Mouse (Mus musculus) lung, postnatal 0 days (tissue): ENCODE measurements at regions not wholly inside any gene's neighbourhood (a gene's known extent, or its start where the extent isn't known, plus 50 kb on each side); places are given as distances from the start of the nearest gene placed in this dataset.

ENCODE experiments used
- ATAC-seq: fragments of 200-750 bp; cut with Nextera tagmentation; 2 replicates; pipeline ENCODE4 v1.8.0; 2017; ENCODE audit warnings: moderate library complexity
- DNase-seq: peaks from one replicate; pipeline ENCODE4 v3.0.0-alpha.2; 2016; ENCODE audit warnings: low spot score
- H3K27ac ChIP-seq: fragments of 300-500 bp; sonication (generic); 2 replicates; pipeline ENCODE4 v1.5.1; 2014; ENCODE audit warnings: antibody characterized with exemption, mild to moderate bottlenecking, low read length, mixed read lengths
- H3K27me3 ChIP-seq: fragments of 300-500 bp; sonication (generic); replicated peaks from 2 replicates; pipeline ENCODE4 v1.6.1; 2014; ENCODE audit warnings: low read length, mixed read lengths; ENCODE audit not compliant: insufficient read depth
- H3K36me3 ChIP-seq: fragments of 300-500 bp; sonication (generic); 2 replicates; pipeline ENCODE4 v1.6.1; 2014; ENCODE audit warnings: low read length, mixed read lengths; ENCODE audit not compliant: insufficient read depth
- H3K4me1 ChIP-seq: fragments of 300-500 bp; sonication (generic); 2 replicates; pipeline ENCODE4 v1.6.1; 2014; ENCODE audit warnings: antibody characterized with exemption, low read depth, low read length, mixed read lengths; ENCODE audit not compliant: insufficient read depth
- H3K4me2 ChIP-seq: fragments of 300-500 bp; sonication (generic); replicated peaks from 2 replicates; pipeline ENCODE4 v1.6.1; 2014; ENCODE audit warnings: low read depth, mild to moderate bottlenecking, low read length, moderate library complexity, mixed read lengths
- H3K4me3 ChIP-seq: fragments of 300-500 bp; sonication (generic); 2 replicates; pipeline ENCODE4 v1.5.1; 2014; ENCODE audit warnings: low read depth, low read length
- H3K9ac ChIP-seq: fragments of 300-500 bp; sonication (generic); replicated peaks from 2 replicates; pipeline ENCODE4 v1.6.1; 2014; ENCODE audit warnings: low read depth, mild to moderate bottlenecking
- H3K9me3 ChIP-seq: fragments of 300-500 bp; sonication (generic); 2 replicates; pipeline ENCODE4 v1.6.1; 2016; ENCODE audit warnings: low read length, mixed read lengths
- CTCF ChIP-seq: IDR thresholded peaks from 2 replicates; pipeline ENCODE4 v1.5.1; 2016; ENCODE audit warnings: antibody characterized with exemption, mild to moderate bottlenecking
- EP300 ChIP-seq: IDR thresholded peaks from 2 replicates; pipeline ENCODE4 v1.6.1; 2016; ENCODE audit warnings: antibody characterized with exemption, mild to moderate bottlenecking, control low read depth
- WGBS: fragments of 180-500 bp; shearing (Covaris S2); extraction: QIAGEN DNeasy Blood & Tissue Kit; methylation state at CpG from one replicate; pipeline ENCODE4 v1.1.7; 2014; 5-methylcytosine and 5-hydroxymethylcytosine counted together

- ATAC-seq (no peak), DNase-seq (peak; percentile 13)
- H3K36me3 ChIP-seq: no peaks in the 10 kb centered on the region
- H3K27ac ChIP-seq: no peak overlapping the region
- no peak overlapping the region for H3K4me2 ChIP-seq
- no peaks in the 10 kb centered on the region for H3K27me3 ChIP-seq
- no peak overlapping the region for H3K9ac ChIP-seq
- H3K4me3 ChIP-seq: no peak overlapping the region
- H3K4me1 ChIP-seq: no peaks in the 10 kb centered on the region
- TF ChIP-seq CTCF (no peak), EP300 (no peak)
- H3K9me3 ChIP-seq: no peaks in the 10 kb centered on the region
- 54% methylated on average over 3 of the region's 3 CpGs for WGBS
Observed at GRCm38 (mm10) chr8:128148351-128148942, 210.0 kb upstream of the Nrp1 start.

GRCm38 (mm10) chr8:128155604-128156003, 202.8 kb upstream of the Nrp1 start:
- no peak overlapping the region for H3K4me2 ChIP-seq
- no peak overlapping the region for H3K9ac ChIP-seq
- DNase-seq (no peak), ATAC-seq (no peak)
- TF ChIP-seq CTCF (no peak), EP300 (no peak)
- no peaks in the 10 kb centered on the region for H3K9me3 ChIP-seq
- no peaks in the 10 kb centered on the region for H3K27me3 ChIP-seq
- H3K27ac ChIP-seq: no peak overlapping the region
- H3K4me1 ChIP-seq: no peaks in the 10 kb centered on the region
- no peak overlapping the region for H3K4me3 ChIP-seq
- no peaks in the 10 kb centered on the region for H3K36me3 ChIP-seq

- no peak overlapping the region for H3K4me3 ChIP-seq
- H3K27me3 ChIP-seq: no peaks in the 10 kb centered on the region
- DNase-seq: no peak
- no peaks in the 10 kb centered on the region for H3K9me3 ChIP-seq
- no peaks in the 10 kb centered on the region for H3K4me1 ChIP-seq
- ATAC-seq: no peak
- H3K27ac ChIP-seq: no peak overlapping the region
- 40% methylated on average over 3 of the region's 3 CpGs for WGBS
- no peak for TF ChIP-seq EP300
- TF ChIP-seq CTCF: no peak
- H3K9ac ChIP-seq: no peak overlapping the region
- H3K36me3 ChIP-seq: no peaks in the 10 kb centered on the region
- no peak overlapping the region for H3K4me2 ChIP-seq
Observed at GRCm38 (mm10) chr8:128156221-128156620, 202.2 kb upstream of the Nrp1 start.

GRCm38 (mm10) chr8:128162857-128163256, 195.5 kb upstream of the Nrp1 start:
- no peaks in the 10 kb centered on the region for H3K27me3 ChIP-seq
- TF ChIP-seq EP300: no peak

GRCm38 (mm10) chr8:128164976-128165375, 193.4 kb upstream of the Nrp1 start:
- 85% methylated on average over 5 of the region's 5 CpGs for WGBS
- H3K9ac ChIP-seq: no peak overlapping the region
- H3K9me3 ChIP-seq: no peaks in the 10 kb centered on the region
- H3K27ac ChIP-seq: no peak overlapping the region
- no peak for DNase-seq
- no peaks in the 10 kb centered on the region for H3K4me1 ChIP-seq
- H3K27me3 ChIP-seq: no peaks in the 10 kb centered on the region
- no peak overlapping the region for H3K4me3 ChIP-seq
- no peak for ATAC-seq
- no peak overlapping the region for H3K4me2 ChIP-seq
- no peaks in the 10 kb centered on the region for H3K36me3 ChIP-seq
- TF ChIP-seq EP300 (no peak), CTCF (no peak)

More at GRCm38 (mm10) chr8:128162857-128163256, 195.5 kb upstream of the Nrp1 start:
- Histone ChIP-seq H3K9me3 (no peaks in the 10 kb centered on the region), H3K4me3 (no peak overlapping the region), H3K4me1 (no peaks in the 10 kb centered on the region), H3K9ac (no peak overlapping the region), H3K36me3 (no peaks in the 10 kb centered on the region), H3K4me2 (no peak overlapping the region), H3K27ac (no peak overlapping the region)
- ATAC-seq (no peak), DNase-seq (no peak)

- Histone ChIP-seq H3K9me3 (no peaks in the 10 kb centered on the region), H3K36me3 (no peaks in the 10 kb centered on the region), H3K27me3 (no peaks in the 10 kb centered on the region), H3K4me3 (no peak overlapping the region), H3K4me2 (no peak overlapping the region), H3K4me1 (no peaks in the 10 kb centered on the region), H3K9ac (no peak overlapping the region), H3K27ac (no peak overlapping the region)
- ATAC-seq (no peak), DNase-seq (no peak)
- 91% methylated on average over 2 of the region's 2 CpGs for WGBS
- TF ChIP-seq CTCF (no peak), EP300 (no peak)
Observed at GRCm38 (mm10) chr8:128165591-128165990, 192.8 kb upstream of the Nrp1 start.

- 62% methylated on average over 4 of the region's 4 CpGs for WGBS
- Histone ChIP-seq H3K9me3 (no peaks in the 10 kb centered on the region), H3K4me1 (no peaks in the 10 kb centered on the region), H3K36me3 (no peaks in the 10 kb centered on the region), H3K4me3 (no peak overlapping the region), H3K9ac (no peak overlapping the region), H3K27ac (no peak overlapping the region), H3K4me2 (no peak overlapping the region), H3K27me3 (no peaks in the 10 kb centered on the region)
- no peak for DNase-seq
- ATAC-seq: no peak
- TF ChIP-seq CTCF (no peak), EP300 (no peak)
Observed at GRCm38 (mm10) chr8:128166097-128166496, 192.3 kb upstream of the Nrp1 start.
